Mouse (Mus musculus): Measurements from ENCODE around the gene B020031M17Rik. TPM values are rescaled to one million over a fixed set of nuclear protein-coding genes. Genes with fewer than 3 reads are reported as not detected.

B020031M17Rik gene
- total RNA-seq, 2 experiments from 2014 or later = not detected

Other genes with a start within 250 kb of the B020031M17Rik start
- 1 to 10 TPM; 1.9 to 2.0 TPM for gene Nim1k, start 194.9 kb downstream of the B020031M17Rik start, total RNA-seq (2021)
- 10 to 100 TPM; 20.7 to 27.6 TPM for gene Zfp131, start 159.9 kb downstream of the B020031M17Rik start, total RNA-seq (2021)
- not detected for gene AF067063, start 120.6 kb downstream of the B020031M17Rik start, total RNA-seq (2021)
- not detected for gene D13Ertd608e, start 114.8 kb downstream of the B020031M17Rik start, total RNA-seq (2021)
- not detected for gene Tcstv1, start 56.0 kb downstream of the B020031M17Rik start, total RNA-seq (2021)
- not detected for gene Gm21761, start 21.5 kb downstream of the B020031M17Rik start, total RNA-seq (2021)
- gene Gm36079, start 76.2 kb upstream of the B020031M17Rik start, total RNA-seq (2021) = not detected
- gene Gm21188, start 101.4 kb upstream of the B020031M17Rik start, total RNA-seq (2021) = under 1 TPM in 1 of 2 experiments, not detected in 1; 0.36 TPM
- not detected for gene Gm20767, start 189.4 kb upstream of the B020031M17Rik start, total RNA-seq (2021)
- gene Gm21818, start 221.6 kb upstream of the B020031M17Rik start, total RNA-seq (2021) = not detected

Measured in gastrocnemius, postnatal 4 days (tissue).